Mouse (Mus musculus): ENCODE measurements at regions not wholly inside any gene's neighbourhood (a gene's known extent, or its start where the extent isn't known, plus 50 kb on each side); places are given as distances from the start of the nearest gene placed in this dataset.

DNA sequence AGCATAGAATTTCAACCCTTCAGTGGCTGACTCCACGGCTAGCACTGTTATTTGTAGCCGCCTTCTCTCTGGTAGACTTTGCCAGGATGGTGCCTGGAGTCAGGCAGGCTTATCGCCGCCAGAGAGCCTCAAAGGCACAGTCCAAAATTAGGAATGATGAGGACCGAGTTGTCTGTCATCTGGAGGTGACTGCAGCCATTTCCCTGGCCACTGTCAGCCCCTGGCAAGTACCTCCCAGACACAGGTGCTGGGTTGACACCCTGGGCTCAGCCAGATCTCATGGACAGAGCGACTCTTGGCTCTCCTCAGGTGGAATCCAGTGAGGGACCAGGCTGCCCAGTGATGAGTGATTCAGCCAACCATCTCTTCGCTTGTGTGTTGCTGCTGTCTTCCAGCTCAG lies 98.1 kb upstream of the Pgrmc2 start:
- Histone ChIP-seq H3K27ac (replicated peaks; ENCODE audit: insufficient read depth, low read depth, low read length) (no peak overlapping the region), H3K9ac (ENCODE audit: low read depth, low read length) (no peak overlapping the region), H3K36me3 (ENCODE audit: control insufficient read depth, insufficient read depth, low read length) (no peaks in the 10 kb centered on the region), H3K4me1 (ENCODE audit: control insufficient read depth, insufficient read depth, low read length) (no peaks in the 10 kb centered on the region), H3K79me2 (ENCODE audit: control insufficient read depth, insufficient read depth, low read length) (no peaks in the 10 kb centered on the region), H3K27me3 (ENCODE audit: control insufficient read depth, insufficient read depth, low read length) (no peaks in the 10 kb centered on the region), H3K4me3 (ENCODE audit: insufficient read depth, low read depth, low read length) (no peak overlapping the region)
- DNase-seq (ENCODE audit: extremely low read depth, low read depth, low spot score) = no peak
- TF ChIP-seq CTCF (IDR thresholded peaks at IDR 0.05; ENCODE audit: low read depth, low read length) (no peak), POLR2A (IDR thresholded peaks at IDR 0.05; ENCODE audit: extremely low read depth, insufficient read depth, low read length) (no peak)
- 81% methylated on average over 7 of the region's 7 CpGs for WGBS

DNA sequence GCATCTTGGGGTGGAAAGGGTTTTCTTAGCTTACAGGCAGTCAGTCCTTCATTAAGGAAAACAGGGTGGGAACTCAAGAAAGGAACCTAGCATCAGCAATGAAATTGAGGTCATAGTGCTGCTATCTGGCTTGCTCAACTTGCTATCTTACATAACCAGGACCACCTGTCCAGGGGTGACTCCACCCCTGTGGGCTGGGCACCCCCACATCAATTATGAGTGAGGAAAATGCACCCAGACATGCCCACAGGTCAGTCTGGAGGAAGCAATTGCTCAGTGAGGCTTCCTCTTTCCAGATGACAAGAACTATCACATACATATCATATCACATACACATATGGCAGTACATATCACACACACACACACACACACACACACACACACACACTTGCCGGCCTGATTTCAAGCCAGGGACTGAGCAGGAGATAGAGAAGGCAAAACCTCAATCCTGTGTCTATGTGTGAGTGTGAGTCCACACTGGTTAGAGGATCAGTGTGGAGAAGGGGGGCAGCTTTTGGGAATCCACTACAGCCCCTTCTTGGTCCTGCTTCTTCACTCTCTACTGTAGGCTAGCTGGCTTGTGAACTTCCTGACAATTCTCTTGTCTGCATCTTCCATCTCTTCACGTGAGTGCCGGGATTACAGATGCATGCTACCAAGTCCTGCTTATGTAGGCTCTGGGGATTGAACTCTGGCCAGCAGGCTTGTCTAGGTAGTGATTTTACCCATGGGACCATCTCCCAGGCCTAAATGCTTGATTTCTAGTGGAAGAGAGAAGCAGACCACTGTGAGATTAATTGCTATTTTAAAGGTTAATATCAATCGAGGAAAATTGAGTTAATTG lies 96.4 kb upstream of the Pgrmc2 start:
- Histone ChIP-seq H3K36me3 (ENCODE audit: control insufficient read depth, insufficient read depth, low read length) (no peaks in the 10 kb centered on the region), H3K4me3 (ENCODE audit: insufficient read depth, low read depth, low read length) (no peak overlapping the region), H3K27me3 (ENCODE audit: control insufficient read depth, insufficient read depth, low read length) (no peaks in the 10 kb centered on the region), H3K9ac (ENCODE audit: low read depth, low read length) (no peak overlapping the region), H3K79me2 (ENCODE audit: control insufficient read depth, insufficient read depth, low read length) (no peaks in the 10 kb centered on the region), H3K27ac (replicated peaks; ENCODE audit: insufficient read depth, low read depth, low read length) (no peak overlapping the region), H3K4me1 (ENCODE audit: control insufficient read depth, insufficient read depth, low read length) (no peaks in the 10 kb centered on the region)
- TF ChIP-seq POLR2A (IDR thresholded peaks at IDR 0.05; ENCODE audit: extremely low read depth, insufficient read depth, low read length) (no peak), CTCF (IDR thresholded peaks at IDR 0.05; ENCODE audit: low read depth, low read length) (no peak)
- no peak for DNase-seq (ENCODE audit: extremely low read depth, low read depth, low spot score)
- WGBS = 63% methylated on average over 4 of the region's 4 CpGs

DNA sequence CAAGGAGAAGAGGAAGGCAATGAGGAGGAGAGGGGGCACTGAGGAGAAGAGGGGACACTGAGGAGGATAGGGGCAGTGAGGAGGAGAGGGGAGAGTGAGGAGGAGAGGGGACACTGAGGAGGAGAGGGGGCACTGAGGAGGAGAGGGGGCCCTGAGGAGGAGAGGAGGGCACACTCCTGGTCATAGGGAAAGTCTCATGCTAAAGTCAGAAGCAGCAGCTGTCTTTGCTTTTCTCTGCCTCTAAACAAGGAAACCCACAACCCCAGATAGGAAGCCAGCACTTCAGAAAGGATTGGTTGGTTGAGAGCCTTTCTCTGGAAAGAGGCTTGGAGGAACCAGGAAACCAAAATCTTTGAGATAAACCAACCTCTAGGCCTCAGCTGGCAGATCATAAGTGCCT lies 94.3 kb upstream of the Pgrmc2 start:
- TF ChIP-seq POLR2A (IDR thresholded peaks at IDR 0.05; ENCODE audit: extremely low read depth, insufficient read depth, low read length) = no peak
- no peak for TF ChIP-seq CTCF (IDR thresholded peaks at IDR 0.05; ENCODE audit: low read depth, low read length)
- no peak overlapping the region for H3K27ac ChIP-seq (replicated peaks; ENCODE audit: insufficient read depth, low read depth, low read length)
- DNase-seq (ENCODE audit: extremely low read depth, low read depth, low spot score) = no peak
- no peaks in the 10 kb centered on the region for H3K4me1 ChIP-seq (ENCODE audit: control insufficient read depth, insufficient read depth, low read length)
- H3K9ac ChIP-seq (ENCODE audit: low read depth, low read length) = no peak overlapping the region
- no peaks in the 10 kb centered on the region for H3K36me3 ChIP-seq (ENCODE audit: control insufficient read depth, insufficient read depth, low read length)
- no peak overlapping the region for H3K4me3 ChIP-seq (ENCODE audit: insufficient read depth, low read depth, low read length)
- no peaks in the 10 kb centered on the region for H3K79me2 ChIP-seq (ENCODE audit: control insufficient read depth, insufficient read depth, low read length)
- H3K27me3 ChIP-seq (ENCODE audit: control insufficient read depth, insufficient read depth, low read length) = no peaks in the 10 kb centered on the region

DNA sequence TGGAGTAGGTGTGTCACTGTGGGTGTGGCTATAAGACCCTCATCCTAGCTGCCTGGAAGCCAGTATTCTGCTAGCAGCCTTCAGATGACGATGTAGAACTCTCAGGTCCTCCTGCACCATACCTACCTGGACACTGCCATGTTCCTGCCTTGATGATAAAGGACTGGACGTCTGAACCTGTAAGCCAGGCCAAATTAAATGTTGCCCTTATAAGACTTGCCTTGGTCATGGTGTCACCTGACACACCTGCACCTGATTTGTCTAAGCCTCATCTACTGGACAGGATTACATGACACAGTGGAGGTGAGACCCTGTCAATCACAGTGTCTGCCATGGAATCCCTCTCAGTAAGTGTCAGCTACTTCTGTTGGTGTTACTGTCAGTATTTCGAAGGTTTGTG lies 92.5 kb upstream of the Pgrmc2 start:
- Histone ChIP-seq H3K9ac (ENCODE audit: low read depth, low read length) (no peak overlapping the region), H3K27ac (replicated peaks; ENCODE audit: insufficient read depth, low read depth, low read length) (no peak overlapping the region), H3K4me3 (ENCODE audit: insufficient read depth, low read depth, low read length) (no peak overlapping the region), H3K79me2 (ENCODE audit: control insufficient read depth, insufficient read depth, low read length) (no peaks in the 10 kb centered on the region), H3K4me1 (ENCODE audit: control insufficient read depth, insufficient read depth, low read length) (no peaks in the 10 kb centered on the region), H3K36me3 (ENCODE audit: control insufficient read depth, insufficient read depth, low read length) (no peaks in the 10 kb centered on the region), H3K27me3 (ENCODE audit: control insufficient read depth, insufficient read depth, low read length) (no peaks in the 10 kb centered on the region)
- no peak for DNase-seq (ENCODE audit: extremely low read depth, low read depth, low spot score)
- 94% methylated on average over 3 of the region's 3 CpGs for WGBS
- TF ChIP-seq POLR2A (IDR thresholded peaks at IDR 0.05; ENCODE audit: extremely low read depth, insufficient read depth, low read length) = no peak
- no peak for TF ChIP-seq CTCF (IDR thresholded peaks at IDR 0.05; ENCODE audit: low read depth, low read length)

DNA sequence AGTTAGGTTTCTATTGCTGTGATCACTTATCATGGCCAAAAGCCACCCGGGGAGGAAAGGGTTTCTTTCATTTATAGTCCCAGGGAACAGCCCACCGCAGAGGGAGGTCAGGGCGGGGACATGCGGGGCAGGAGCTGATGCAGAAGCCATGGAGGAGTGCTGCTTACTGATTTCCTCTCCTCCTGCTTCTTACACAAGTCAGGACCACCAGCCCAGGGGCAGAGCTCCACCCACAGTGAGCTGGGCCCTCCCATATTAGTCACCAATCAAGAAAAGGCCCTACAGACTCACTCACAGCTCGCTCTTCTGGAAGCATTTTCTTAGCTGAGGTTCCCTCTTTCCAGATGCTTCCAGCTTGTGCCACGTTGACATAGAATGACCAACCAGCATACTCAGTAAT lies 90.7 kb upstream of the Pgrmc2 start:
- no peak for DNase-seq (ENCODE audit: extremely low read depth, low read depth, low spot score)
- H3K9ac ChIP-seq (ENCODE audit: low read depth, low read length) = no peak overlapping the region

More for the DNA sequence above, 90.7 kb upstream of the Pgrmc2 start:
- 75% methylated on average over 6 of the region's 6 CpGs for WGBS
- H3K27me3 ChIP-seq (ENCODE audit: control insufficient read depth, insufficient read depth, low read length) = no peaks in the 10 kb centered on the region
- no peak overlapping the region for H3K27ac ChIP-seq (replicated peaks; ENCODE audit: insufficient read depth, low read depth, low read length)
- TF ChIP-seq CTCF (IDR thresholded peaks at IDR 0.05; ENCODE audit: low read depth, low read length) (no peak), POLR2A (IDR thresholded peaks at IDR 0.05; ENCODE audit: extremely low read depth, insufficient read depth, low read length) (no peak)
- H3K79me2 ChIP-seq (ENCODE audit: control insufficient read depth, insufficient read depth, low read length) = no peaks in the 10 kb centered on the region
- H3K4me1 ChIP-seq (ENCODE audit: control insufficient read depth, insufficient read depth, low read length) = no peaks in the 10 kb centered on the region
- no peaks in the 10 kb centered on the region for H3K36me3 ChIP-seq (ENCODE audit: control insufficient read depth, insufficient read depth, low read length)
- H3K4me3 ChIP-seq (ENCODE audit: insufficient read depth, low read depth, low read length) = no peak overlapping the region
